Mouse (Mus musculus): ENCODE measurements at regions not wholly inside any gene's neighbourhood (a gene's known extent, or its start where the extent isn't known, plus 50 kb on each side); places are given as distances from the start of the nearest gene placed in this dataset.

GRCm38 (mm10) chr7:37337616-37338015 is 435.8 kb downstream of the Zfp536 start:
- DNase-seq (ENCODE audit: low spot score in 2 of 2), result no peak

GRCm38 (mm10) chr7:37338067-37338501 is 435.4 kb downstream of the Zfp536 start:
- no peak for DNase-seq (ENCODE audit: low spot score in 2 of 2)

GRCm38 (mm10) chr7:37342613-37343012 is 430.8 kb downstream of the Zfp536 start:
- no peak for DNase-seq (ENCODE audit: low spot score in 2 of 2)

- DNase-seq (ENCODE audit: low spot score in 2 of 2), result no peak
Measured at GRCm38 (mm10) chr7:37343021-37343593, 430.3 kb downstream of the Zfp536 start.

GRCm38 (mm10) chr7:37343691-37344233 is 429.7 kb downstream of the Zfp536 start:
- DNase-seq (ENCODE audit: low spot score in 2 of 2), result no peak

- DNase-seq (ENCODE audit: low spot score in 2 of 2), result peak; percentile 55 to 65
Measured at GRCm38 (mm10) chr7:37346041-37346440, 427.4 kb downstream of the Zfp536 start.

GRCm38 (mm10) chr7:37357647-37358395 is 415.6 kb downstream of the Zfp536 start:
- DNase-seq (ENCODE audit: low spot score in 2 of 2), result peak; percentile 62 to 80

- no peak for DNase-seq (ENCODE audit: low spot score in 2 of 2)
Measured at GRCm38 (mm10) chr7:37358492-37358891, 414.9 kb downstream of the Zfp536 start.

GRCm38 (mm10) chr7:37359473-37359872 is 414.0 kb downstream of the Zfp536 start:
- no peak for DNase-seq (ENCODE audit: low spot score in 2 of 2)

- no peak for DNase-seq (ENCODE audit: low spot score in 2 of 2)
Measured at GRCm38 (mm10) chr7:37360171-37360570, 413.3 kb downstream of the Zfp536 start.

- DNase-seq (ENCODE audit: low spot score in 2 of 2), result peak; percentile 42 to 51
Measured at GRCm38 (mm10) chr7:37361802-37362441, 411.5 kb downstream of the Zfp536 start.

GRCm38 (mm10) chr7:37362879-37363278 is 410.6 kb downstream of the Zfp536 start:
- DNase-seq (ENCODE audit: low spot score in 2 of 2), result no peak

- no peak for DNase-seq (ENCODE audit: low spot score in 2 of 2)
Measured at GRCm38 (mm10) chr7:37363629-37364175, 409.7 kb downstream of the Zfp536 start.

- DNase-seq (ENCODE audit: low spot score in 2 of 2), result no peak
Measured at GRCm38 (mm10) chr7:37364221-37364620, 409.2 kb downstream of the Zfp536 start.

- DNase-seq (ENCODE audit: low spot score in 2 of 2), result no peak
Measured at GRCm38 (mm10) chr7:37366006-37366405, 407.4 kb downstream of the Zfp536 start.

GRCm38 (mm10) chr7:37369698-37370097 is 403.7 kb downstream of the Zfp536 start:
- DNase-seq (ENCODE audit: low spot score in 2 of 2), result no peak

- peak; percentile 58 to 66 for DNase-seq (ENCODE audit: low spot score in 2 of 2)
Measured at GRCm38 (mm10) chr7:37373864-37374263, 399.6 kb downstream of the Zfp536 start.

GRCm38 (mm10) chr7:37375044-37375443 is 398.4 kb downstream of the Zfp536 start:
- no peak for DNase-seq (ENCODE audit: low spot score in 2 of 2)

GRCm38 (mm10) chr7:37375591-37375990 is 397.9 kb downstream of the Zfp536 start:
- DNase-seq (ENCODE audit: low spot score in 2 of 2), result no peak

- DNase-seq (ENCODE audit: low spot score in 2 of 2), result no peak
Measured at GRCm38 (mm10) chr7:37376207-37376606, 397.2 kb downstream of the Zfp536 start.

- peak in 1 of 2 experiments; percentile 29 for DNase-seq (ENCODE audit: low spot score in 2 of 2)
Measured at GRCm38 (mm10) chr7:37377889-37378521, 395.4 kb downstream of the Zfp536 start.

- DNase-seq (ENCODE audit: low spot score in 2 of 2), result no peak
Measured at GRCm38 (mm10) chr7:37387871-37388270, 385.6 kb downstream of the Zfp536 start.
